In the genomic region with DNA sequence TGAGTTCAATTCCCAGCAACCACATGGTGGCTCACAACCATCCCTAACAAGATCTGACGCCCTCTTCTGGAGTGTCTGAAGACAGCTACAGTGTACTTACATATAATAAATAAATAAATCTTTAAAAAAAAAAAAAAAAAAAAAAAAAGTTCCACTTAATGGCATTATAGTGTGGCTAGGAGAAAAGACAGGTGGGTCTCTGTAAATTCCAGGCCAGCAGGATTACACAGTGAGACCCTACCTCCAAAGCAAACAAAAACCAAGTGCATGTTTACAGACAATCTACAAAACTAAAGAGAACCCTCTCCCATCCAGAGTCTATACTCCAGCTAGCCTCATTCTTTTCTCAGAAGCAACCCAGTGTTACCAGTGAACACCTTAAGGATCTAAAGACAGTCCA, we compare ENCODE assay signal across 9 mouse cellular contexts. TPM values are rescaled to one million over a fixed set of nuclear protein-coding genes. Genes with fewer than 3 reads are reported as not detected.
DNase-seq lines count a peak whose midpoint lies in the region; ATAC-seq and TF ChIP-seq lines count a peak whose summit lies in the region.
"Not testable (repeated sequence)": the region's sequence is repeated elsewhere in the genome, so short reads cannot be mapped to it uniquely, and the experiment has no call there.
"Had no signal": no experiment of that assay in that cellular context is flagged by ENCODE, and none has a peak within 500 bp of the region (broad histone marks: within the 10 kb centered on the region; RNA-seq: fewer than 3 reads in every experiment).

No protein-coding gene starts in this region.

- no CpG with 5 or more reads among the region's 1 CpGs for WGBS in embryonic facial prominence, embryonic 10.5 days
- no CpG with 5 or more reads among the region's 1 CpGs for WGBS in forebrain, embryonic 12.5 days
- no CpG with 5 or more reads among the region's 1 CpGs for WGBS in heart, embryonic 15.5 days
- no CpG with 5 or more reads among the region's 1 CpGs for WGBS in hindbrain, postnatal 0 days
- no CpG with 5 or more reads among the region's 1 CpGs for WGBS in limb, embryonic 11.5 days
- WGBS in liver, embryonic 15.5 days (ENCODE audit: insufficient replicate concordance) = no CpG with 5 or more reads among the region's 1 CpGs
- WGBS in midbrain, embryonic 12.5 days = no CpG with 5 or more reads among the region's 1 CpGs
- no CpG with 5 or more reads among the region's 1 CpGs for WGBS in neural tube, embryonic 15.5 days

- not testable (repeated sequence) for H3K27me3 ChIP-seq in embryonic facial prominence, embryonic 10.5 days (replicated peaks; ENCODE audit: low read depth, poor library complexity, severe bottlenecking); forebrain, embryonic 12.5 days; heart, embryonic 15.5 days; hindbrain, postnatal 0 days (ENCODE audit: insufficient read depth, low read length); limb, embryonic 11.5 days (ENCODE audit: control insufficient read depth, insufficient read depth, low read length); liver, embryonic 15.5 days; midbrain, embryonic 12.5 days; neural tube, embryonic 15.5 days (replicated peaks)

- peaks cover 49% of the 10 kb centered on the region for H3K36me3 ChIP-seq in embryonic facial prominence, embryonic 10.5 days (replicated peaks)
- peaks cover 35% of the 10 kb centered on the region for H3K36me3 ChIP-seq in forebrain, embryonic 12.5 days (replicated peaks)
- peaks cover 31% of the 10 kb centered on the region for H3K36me3 ChIP-seq in heart, embryonic 15.5 days
- H3K36me3 ChIP-seq in hindbrain, postnatal 0 days (ENCODE audit: insufficient read depth, low read length); limb, embryonic 11.5 days (ENCODE audit: control insufficient read depth, insufficient read depth, low read length): not testable (repeated sequence)
- H3K36me3 ChIP-seq in liver, embryonic 15.5 days (replicated peaks) = peaks cover 37% of the 10 kb centered on the region
- peaks cover 36% of the 10 kb centered on the region for H3K36me3 ChIP-seq in midbrain, embryonic 12.5 days
- peaks cover 28% of the 10 kb centered on the region for H3K36me3 ChIP-seq in neural tube, embryonic 15.5 days

- H3K4me3 ChIP-seq in embryonic facial prominence, embryonic 10.5 days = 0 out of 2 replicates have a peak overlapping the region, but pooled peaks have one; percentile 98
- 0 out of 2 replicates have a peak overlapping the region, but pooled peaks have one; percentile 95 for H3K4me3 ChIP-seq in forebrain, embryonic 12.5 days (replicated peaks)
- not testable (repeated sequence) for H3K4me3 ChIP-seq in heart, embryonic 15.5 days; hindbrain, postnatal 0 days (ENCODE audit: low read length); limb, embryonic 11.5 days (ENCODE audit: low read depth, low read length); neural tube, embryonic 15.5 days (replicated peaks)
- H3K4me3 ChIP-seq in liver, embryonic 15.5 days (replicated peaks) = peak overlapping the region; percentile 95; the same call in 1 of the 2 replicates
- H3K4me3 ChIP-seq in midbrain, embryonic 12.5 days = peak overlapping the region; percentile 72; the same call in 1 of the 2 replicates

- not testable (repeated sequence) for TF ChIP-seq CTCF in hindbrain, postnatal 0 days (IDR thresholded peaks at IDR 0.05; ENCODE audit: low read depth)

- H3K9ac ChIP-seq in forebrain, embryonic 12.5 days = peak overlapping the region; percentile 90; the same call in 1 of the 2 replicates
- H3K9ac ChIP-seq in heart, embryonic 15.5 days; hindbrain, postnatal 0 days (replicated peaks; ENCODE audit: low read length); limb, embryonic 11.5 days (ENCODE audit: low read length); liver, embryonic 15.5 days; midbrain, embryonic 12.5 days (replicated peaks): not testable (repeated sequence)
- 0 out of 2 replicates have a peak overlapping the region, but pooled peaks have one; percentile 80 for H3K9ac ChIP-seq in neural tube, embryonic 15.5 days (replicated peaks)

- ATAC-seq in forebrain, embryonic 12.5 days (ENCODE audit: low FRiP score); heart, embryonic 15.5 days (replicated peaks; ENCODE audit: insufficient number of reproducible peaks, insufficient read depth, low FRiP score, low read depth); hindbrain, postnatal 0 days; limb, embryonic 11.5 days (ENCODE audit: insufficient number of reproducible peaks, low FRiP score, low TSS enrichment, low read depth); liver, embryonic 15.5 days (ENCODE audit: insufficient read depth); midbrain, embryonic 12.5 days (ENCODE audit: low FRiP score, low read depth); neural tube, embryonic 15.5 days (ENCODE audit: low FRiP score): not testable (repeated sequence)

- not testable (repeated sequence) for H3K9me3 ChIP-seq in embryonic facial prominence, embryonic 10.5 days; forebrain, embryonic 12.5 days; heart, embryonic 15.5 days (replicated peaks); hindbrain, postnatal 0 days (ENCODE audit: low read length); limb, embryonic 11.5 days (ENCODE audit: control insufficient read depth, low read length); liver, embryonic 15.5 days (replicated peaks); midbrain, embryonic 12.5 days; neural tube, embryonic 15.5 days (replicated peaks)

- DNase-seq in embryonic facial prominence, embryonic 10.5 days (ENCODE audit: low spot score); hindbrain, postnatal 0 days (ENCODE audit: low spot score); limb, embryonic 11.5 days (ENCODE audit: low spot score): not testable (repeated sequence)

- peak overlapping the region; percentile 68 for H3K4me2 ChIP-seq in forebrain, embryonic 12.5 days
- H3K4me2 ChIP-seq in heart, embryonic 15.5 days = peak overlapping the region; percentile 68
- peak overlapping the region; percentile 59; the same call in 1 of the 2 replicates for H3K4me2 ChIP-seq in hindbrain, postnatal 0 days (ENCODE audit: low read depth, low read length)
- peak overlapping the region; percentile 69; the same call in 1 of the 2 replicates for H3K4me2 ChIP-seq in limb, embryonic 11.5 days (ENCODE audit: low read depth, severe bottlenecking)
- peak overlapping the region; percentile 67 for H3K4me2 ChIP-seq in liver, embryonic 15.5 days
- H3K4me2 ChIP-seq in midbrain, embryonic 12.5 days (replicated peaks) = not testable (repeated sequence)
- H3K4me2 ChIP-seq in neural tube, embryonic 15.5 days = peak overlapping the region; percentile 62

- H3K4me1 ChIP-seq in embryonic facial prominence, embryonic 10.5 days = peaks cover 18% of the 10 kb centered on the region
- peaks cover 22% of the 10 kb centered on the region for H3K4me1 ChIP-seq in forebrain, embryonic 12.5 days
- peaks cover 22% of the 10 kb centered on the region for H3K4me1 ChIP-seq in heart, embryonic 15.5 days (replicated peaks)
- H3K4me1 ChIP-seq in hindbrain, postnatal 0 days (ENCODE audit: insufficient read depth, low read length) = peaks cover 15% of the 10 kb centered on the region
- not testable (repeated sequence) for H3K4me1 ChIP-seq in limb, embryonic 11.5 days (ENCODE audit: control insufficient read depth, insufficient read depth, low read length)
- H3K4me1 ChIP-seq in liver, embryonic 15.5 days (replicated peaks) = peaks cover 31% of the 10 kb centered on the region
- peaks cover 16% of the 10 kb centered on the region for H3K4me1 ChIP-seq in midbrain, embryonic 12.5 days
- peaks cover 31% of the 10 kb centered on the region for H3K4me1 ChIP-seq in neural tube, embryonic 15.5 days

- not testable (repeated sequence) for H3K27ac ChIP-seq in embryonic facial prominence, embryonic 10.5 days (replicated peaks); forebrain, embryonic 12.5 days; heart, embryonic 15.5 days; hindbrain, postnatal 0 days; limb, embryonic 11.5 days (replicated peaks; ENCODE audit: low read depth, low read length); liver, embryonic 15.5 days (replicated peaks); midbrain, embryonic 12.5 days (replicated peaks); neural tube, embryonic 15.5 days (replicated peaks)

RNA-seq across cellular contexts. Expression of gene Nt5m, which starts 1.5 kb away (rescaled TPM):
- polyA plus RNA-seq in embryonic facial prominence, embryonic 10.5 days (2016; fragmentation: Nextera tagmentation; extraction: Ambion mirVana) = 34.3 and 37.3 TPM in 2 replicates
- 41.5 and 41.9 TPM in 2 replicates for polyA plus RNA-seq in forebrain, embryonic 12.5 days (2016; fragmentation: Nextera tagmentation; extraction: Ambion mirVana)
- 35.0 and 38.2 TPM in 2 replicates for polyA plus RNA-seq in heart, embryonic 15.5 days (2015; fragmentation: Nextera tagmentation; extraction: Ambion mirVana)
- total RNA-seq in hindbrain, postnatal 0 days (2014; rRNA removed) = 85.4 and 101 TPM in 2 replicates
- polyA plus RNA-seq in hindbrain, postnatal 0 days (2015; fragmentation: Nextera tagmentation; extraction: Ambion mirVana) = 88.4 and 89.1 TPM in 2 replicates
- 36.1 and 37.2 TPM in 2 replicates for polyA plus RNA-seq in limb, embryonic 11.5 days (2014; fragmentation: Nextera tagmentation; extraction: Ambion mirVana)
- polyA plus RNA-seq in liver, embryonic 15.5 days (2015; fragmentation: Nextera tagmentation; extraction: Ambion mirVana) = 13.7 and 16.0 TPM in 2 replicates
- polyA plus RNA-seq in midbrain, embryonic 12.5 days (2016; fragmentation: Nextera tagmentation; extraction: Ambion mirVana) = 43.0 and 47.6 TPM in 2 replicates
- polyA plus RNA-seq in neural tube, embryonic 15.5 days (2015; fragmentation: Nextera tagmentation; extraction: Ambion mirVana) = 71.6 and 84.2 TPM in 2 replicates

RNA-seq across cellular contexts. Expression of gene Cops3, which starts 1.8 kb away (rescaled TPM):
- 224 and 231 TPM in 2 replicates for polyA plus RNA-seq in embryonic facial prominence, embryonic 10.5 days (2016; fragmentation: Nextera tagmentation; extraction: Ambion mirVana)
- 221 and 226 TPM in 2 replicates for polyA plus RNA-seq in forebrain, embryonic 12.5 days (2016; fragmentation: Nextera tagmentation; extraction: Ambion mirVana)
- polyA plus RNA-seq in heart, embryonic 15.5 days (2015; fragmentation: Nextera tagmentation; extraction: Ambion mirVana) = 135 and 160 TPM in 2 replicates
- total RNA-seq in hindbrain, postnatal 0 days (2014; rRNA removed) = 96.0 and 105 TPM in 2 replicates
- 153 and 158 TPM in 2 replicates for polyA plus RNA-seq in hindbrain, postnatal 0 days (2015; fragmentation: Nextera tagmentation; extraction: Ambion mirVana)
- 244 and 250 TPM in 2 replicates for polyA plus RNA-seq in limb, embryonic 11.5 days (2014; fragmentation: Nextera tagmentation; extraction: Ambion mirVana)
- 86.6 and 89.6 TPM in 2 replicates for polyA plus RNA-seq in liver, embryonic 15.5 days (2015; fragmentation: Nextera tagmentation; extraction: Ambion mirVana)
- polyA plus RNA-seq in midbrain, embryonic 12.5 days (2016; fragmentation: Nextera tagmentation; extraction: Ambion mirVana) = 222 and 224 TPM in 2 replicates
- polyA plus RNA-seq in neural tube, embryonic 15.5 days (2015; fragmentation: Nextera tagmentation; extraction: Ambion mirVana) = 194 and 195 TPM in 2 replicates

RNA-seq across cellular contexts. Expression of gene Flcn, which starts 28.0 kb away (rescaled TPM):
- polyA plus RNA-seq in embryonic facial prominence, embryonic 10.5 days (2016; fragmentation: Nextera tagmentation; extraction: Ambion mirVana) = 34.2 and 35.1 TPM in 2 replicates
- polyA plus RNA-seq in forebrain, embryonic 12.5 days (2016; fragmentation: Nextera tagmentation; extraction: Ambion mirVana) = 33.3 and 36.1 TPM in 2 replicates
- 32.6 and 36.9 TPM in 2 replicates for polyA plus RNA-seq in heart, embryonic 15.5 days (2015; fragmentation: Nextera tagmentation; extraction: Ambion mirVana)
- total RNA-seq in hindbrain, postnatal 0 days (2014; rRNA removed) = 42.8 and 43.5 TPM in 2 replicates
- polyA plus RNA-seq in hindbrain, postnatal 0 days (2015; fragmentation: Nextera tagmentation; extraction: Ambion mirVana) = 28.4 and 28.8 TPM in 2 replicates
- 32.0 and 33.7 TPM in 2 replicates for polyA plus RNA-seq in limb, embryonic 11.5 days (2014; fragmentation: Nextera tagmentation; extraction: Ambion mirVana)
- polyA plus RNA-seq in liver, embryonic 15.5 days (2015; fragmentation: Nextera tagmentation; extraction: Ambion mirVana) = 13.6 and 15.8 TPM in 2 replicates
- polyA plus RNA-seq in midbrain, embryonic 12.5 days (2016; fragmentation: Nextera tagmentation; extraction: Ambion mirVana) = 35.7 and 37.4 TPM in 2 replicates
- 41.8 TPM in 2 replicates for polyA plus RNA-seq in neural tube, embryonic 15.5 days (2015; fragmentation: Nextera tagmentation; extraction: Ambion mirVana)

RNA-seq across cellular contexts. Expression of gene Pld6, which starts 50.3 kb away (rescaled TPM):
- 4.7 TPM in 2 replicates for polyA plus RNA-seq in embryonic facial prominence, embryonic 10.5 days (2016; fragmentation: Nextera tagmentation; extraction: Ambion mirVana)
- polyA plus RNA-seq in forebrain, embryonic 12.5 days (2016; fragmentation: Nextera tagmentation; extraction: Ambion mirVana) = 2.3 TPM in 2 replicates
- 3.4 and 4.9 TPM in 2 replicates for polyA plus RNA-seq in heart, embryonic 15.5 days (2015; fragmentation: Nextera tagmentation; extraction: Ambion mirVana)
- 10.9 and 16.0 TPM in 2 replicates for total RNA-seq in hindbrain, postnatal 0 days (2014; rRNA removed)
- 21.5 and 24.6 TPM in 2 replicates for polyA plus RNA-seq in hindbrain, postnatal 0 days (2015; fragmentation: Nextera tagmentation; extraction: Ambion mirVana)
- polyA plus RNA-seq in limb, embryonic 11.5 days (2014; fragmentation: Nextera tagmentation; extraction: Ambion mirVana) = 1.3 and 2.4 TPM in 2 replicates
- polyA plus RNA-seq in liver, embryonic 15.5 days (2015; fragmentation: Nextera tagmentation; extraction: Ambion mirVana) = 2.3 and 2.7 TPM in 2 replicates
- 1.8 and 2.0 TPM in 2 replicates for polyA plus RNA-seq in midbrain, embryonic 12.5 days (2016; fragmentation: Nextera tagmentation; extraction: Ambion mirVana)
- 17.2 and 19.6 TPM in 2 replicates for polyA plus RNA-seq in neural tube, embryonic 15.5 days (2015; fragmentation: Nextera tagmentation; extraction: Ambion mirVana)
- total RNA-seq: gastrocnemius, postnatal 36 days had no signal
